Mouse (Mus musculus): ENCODE measurements at regions not wholly inside any gene's neighbourhood (a gene's known extent, or its start where the extent isn't known, plus 50 kb on each side); places are given as distances from the start of the nearest gene placed in this dataset.

- TF ChIP-seq CTCF (IDR thresholded peaks at IDR 0.05; ENCODE audit: extremely low read depth, insufficient read depth, low read length): no peak
- TF ChIP-seq POLR2A (IDR thresholded peaks at IDR 0.05; ENCODE audit: extremely low read depth, insufficient read depth, low read length): no peak
Observed at GRCm38 (mm10) chr6:84465596-84465995, 128.1 kb downstream of the Cyp26b1 start.
